Mouse (Mus musculus) heart, adult 18-20 months (tissue): ENCODE measurements around the gene Itpkb. TPM values are rescaled to one million over a fixed set of nuclear protein-coding genes. Genes with fewer than 3 reads are reported as not detected.

Experiments
- DNase-seq, 2 experiments: peaks; one replicate each; pipeline ENCODE4 v3.0.0; 2021 to 2022; ENCODE audit warnings: mixed read lengths in 1 of 2
- total RNA-seq, 2 experiments: library from RNA; stranded (reverse); gene quantifications; 2 replicates each; pipeline ENCODE4 v1.2.3; 2021

Gene Itpkb
- total RNA-seq, 2 experiments from 2014 or later = 36.7 to 51.5 TPM

DNA sequence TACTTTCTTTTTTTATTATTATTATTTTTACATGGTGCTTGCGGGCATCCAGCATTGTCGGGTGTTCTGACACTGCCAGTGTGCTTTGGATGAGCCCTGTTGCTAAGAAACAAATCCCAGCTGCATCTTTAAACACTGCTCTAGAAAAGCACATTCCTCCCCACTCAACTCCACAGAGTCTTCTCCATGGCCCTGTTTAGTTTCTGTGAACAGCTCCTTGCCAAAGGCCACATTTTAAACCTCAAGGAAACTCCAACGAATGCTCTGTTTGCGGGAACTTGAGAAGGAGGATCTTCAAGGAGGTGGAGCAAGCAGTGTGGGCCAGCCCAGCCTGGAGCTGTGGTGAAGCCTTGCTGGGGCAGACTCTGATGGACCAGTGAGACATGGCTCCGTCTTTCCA is 130.4 kb downstream of the Itpkb start:
- peak in 1 of 2 experiments; percentile 5 for DNase-seq

DNA sequence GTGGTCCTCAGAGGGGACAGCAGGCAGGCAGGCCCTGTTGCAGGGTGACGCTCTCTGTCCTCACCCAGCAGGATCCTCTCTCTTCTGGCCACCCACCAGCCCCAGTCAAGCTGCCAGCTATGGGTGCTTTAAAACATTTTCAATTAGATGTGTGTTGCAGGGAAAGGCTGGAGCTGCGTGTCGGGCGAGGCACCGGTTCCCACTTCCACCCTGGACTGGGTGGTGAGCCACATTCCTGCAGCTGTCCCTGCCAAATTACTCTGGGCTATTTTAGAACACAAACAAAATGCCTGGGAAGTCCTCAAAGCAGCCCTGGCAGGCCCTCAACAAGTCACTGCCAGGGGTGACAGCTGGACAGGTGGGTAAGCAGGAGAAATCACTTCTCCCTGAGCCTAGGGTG is 132.1 kb downstream of the Itpkb start:
- DNase-seq = peak; percentile 69 to 70

DNA sequence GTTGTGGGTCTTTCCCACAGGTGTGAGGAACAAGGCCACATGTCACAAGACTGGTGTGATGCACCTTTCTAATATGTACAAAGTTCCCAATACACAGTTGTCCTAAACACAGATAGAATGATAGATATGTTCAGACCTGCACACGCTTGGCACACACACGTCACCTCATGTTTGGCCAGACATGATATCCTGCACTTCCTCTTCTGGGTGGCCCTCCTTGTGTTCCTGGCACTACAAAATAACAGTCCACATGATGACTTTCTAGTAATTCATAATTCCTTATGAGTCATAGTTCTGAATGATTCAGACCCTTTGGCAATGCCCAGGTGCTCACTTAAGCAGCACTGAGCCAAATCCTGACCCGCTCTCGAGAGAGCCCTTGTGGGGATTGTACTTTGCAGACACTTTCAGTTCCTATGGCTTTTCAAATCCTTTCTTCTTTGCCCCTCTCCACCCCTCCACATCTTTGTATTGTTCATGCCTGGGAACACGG is 132.7 kb downstream of the Itpkb start:
- no peak for DNase-seq

- DNase-seq = no peak
These were observed 134.1 kb downstream of the Itpkb start for GRCm38 (mm10) chr1:180464357-180464756.

DNA sequence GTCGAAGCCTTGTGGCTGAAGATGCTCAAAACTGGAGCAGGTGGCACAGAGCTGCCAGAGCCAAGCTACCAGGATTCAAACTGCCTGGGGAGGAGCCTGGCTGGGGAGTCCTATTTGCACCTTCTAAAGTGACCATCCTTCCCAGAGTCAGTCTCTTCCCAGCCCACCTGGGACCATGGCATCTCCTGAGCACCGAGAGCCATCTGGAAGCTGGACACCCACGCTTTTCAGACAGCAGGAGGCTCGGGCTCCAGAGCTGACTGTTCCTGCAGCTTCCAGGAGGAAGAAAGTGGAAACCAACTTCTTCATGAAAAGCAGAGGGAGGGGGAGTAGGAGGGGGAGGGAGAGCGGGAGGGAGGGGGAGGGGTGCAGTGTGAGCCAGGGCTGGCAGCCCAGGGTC is 135.3 kb downstream of the Itpkb start:
- DNase-seq = no peak

DNA sequence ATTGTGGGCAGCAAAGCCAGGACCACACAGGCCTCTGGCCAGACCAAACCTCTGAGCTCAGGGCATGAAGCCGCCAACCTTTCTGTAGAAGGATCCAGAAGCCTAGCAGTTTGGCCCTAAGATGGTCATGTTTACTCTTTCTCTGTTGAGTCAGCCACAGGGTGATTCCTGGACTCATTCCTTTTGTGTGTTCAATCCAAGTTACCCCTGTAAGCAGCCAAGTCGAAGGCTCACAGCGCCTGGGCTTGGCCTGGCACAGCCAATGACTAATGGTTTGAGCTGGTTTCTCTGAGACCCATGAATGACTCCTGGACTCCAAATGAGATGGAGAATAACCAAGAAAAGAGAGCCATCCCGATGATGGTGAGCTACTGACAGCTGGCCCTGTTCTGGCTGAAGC is 137.7 kb downstream of the Itpkb start:
- no peak for DNase-seq

- DNase-seq = peak; percentile 76 to 77
These were observed 143.3 kb downstream of the Itpkb start for GRCm38 (mm10) chr1:180473566-180473965.

Other genes with a start within 250 kb of the Itpkb start
- 1,000 to 10,000 TPM in 1 of 2 experiments, 100 to 1,000 TPM in 1; 974 to 1,043 TPM for gene Coq8a, start 130.9 kb upstream of the Itpkb start, total RNA-seq
- gene Psen2, start 67.0 kb upstream of the Itpkb start, total RNA-seq = 10 to 100 TPM; 12.1 to 16.3 TPM
- 1 to 10 TPM; 2.6 to 3.1 TPM for gene Stum, start 153.0 kb downstream of the Itpkb start, total RNA-seq
- gene Parp1, start 238.4 kb downstream of the Itpkb start, total RNA-seq = 10 to 100 TPM; 61.7 to 63.5 TPM